Mouse (Mus musculus): ENCODE measurements around the gene Stxbp4. TPM values are rescaled to one million over a fixed set of nuclear protein-coding genes. Genes with fewer than 3 reads are reported as not detected.

Stxbp4 gene
- polyA plus RNA-seq, 1 experiment from 2014 or later = 36.5 TPM

DNA sequence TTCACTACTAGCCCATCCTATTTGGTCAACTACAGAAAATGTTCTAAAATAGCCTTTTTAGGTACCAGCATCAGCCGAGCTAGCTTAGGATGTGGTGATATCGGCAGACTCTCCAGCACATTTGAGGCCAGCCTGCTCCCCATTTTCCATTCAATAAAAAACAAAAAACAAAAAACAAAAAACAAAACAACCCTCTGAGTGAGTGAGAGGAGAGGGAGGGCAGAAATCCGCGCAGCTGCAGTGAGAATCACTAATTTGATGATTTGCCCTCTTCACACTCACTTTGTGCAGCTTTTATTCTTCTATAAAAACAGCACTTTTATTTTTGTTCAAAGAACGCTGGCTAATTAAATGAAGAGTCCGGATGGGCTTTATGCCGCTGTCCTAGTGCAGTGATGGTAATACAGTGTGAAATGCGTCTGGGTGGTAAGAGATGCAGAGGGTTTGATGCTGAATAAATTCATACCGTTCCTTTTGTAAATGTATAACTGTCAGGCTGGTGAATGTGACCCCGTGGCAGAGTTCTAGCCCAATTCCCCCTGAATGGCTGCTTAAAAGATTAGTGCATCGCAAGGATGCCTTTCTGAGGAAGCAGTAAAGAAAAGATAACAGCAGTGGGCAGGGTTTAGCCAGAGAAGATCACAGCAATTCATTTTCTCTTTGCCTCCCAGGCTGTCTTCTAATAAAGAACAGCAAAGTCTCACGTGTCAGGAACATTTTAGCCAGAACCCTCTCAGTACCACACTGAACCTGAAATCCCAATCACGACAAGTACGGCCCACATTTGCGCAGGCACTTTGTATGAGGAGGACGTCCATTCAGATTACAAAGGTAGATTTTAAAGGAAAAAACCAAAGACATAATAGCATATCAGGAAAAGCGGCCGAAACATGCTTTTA lies 85.3 kb downstream of the Stxbp4 start:
- Histone ChIP-seq H3K9me3 (ENCODE audit: control insufficient read depth, low read length) (no peaks in the 10 kb centered on the region), H3K9ac (ENCODE audit: low read length) (no peak overlapping the region), H3K27me3 (ENCODE audit: control insufficient read depth, insufficient read depth, low read length) (peaks cover 37% of the 10 kb centered on the region), H3K4me1 (ENCODE audit: control insufficient read depth, insufficient read depth, low read length) (peaks cover 14% of the 10 kb centered on the region), H3K4me2 (no peak overlapping the region), H3K36me3 (ENCODE audit: control insufficient read depth, insufficient read depth, low read length) (no peaks in the 10 kb centered on the region), H3K4me3 (ENCODE audit: low read depth, low read length) (no peak overlapping the region), H3K27ac (ENCODE audit: low read depth, low read length) (no peak overlapping the region)
- ATAC-seq (ENCODE audit: low FRiP score) = peak; percentile 38
- DNase-seq (ENCODE audit: low spot score, missing footprints) = peak; percentile 88
- 27% methylated on average over 18 of the region's 18 CpGs for WGBS

DNA sequence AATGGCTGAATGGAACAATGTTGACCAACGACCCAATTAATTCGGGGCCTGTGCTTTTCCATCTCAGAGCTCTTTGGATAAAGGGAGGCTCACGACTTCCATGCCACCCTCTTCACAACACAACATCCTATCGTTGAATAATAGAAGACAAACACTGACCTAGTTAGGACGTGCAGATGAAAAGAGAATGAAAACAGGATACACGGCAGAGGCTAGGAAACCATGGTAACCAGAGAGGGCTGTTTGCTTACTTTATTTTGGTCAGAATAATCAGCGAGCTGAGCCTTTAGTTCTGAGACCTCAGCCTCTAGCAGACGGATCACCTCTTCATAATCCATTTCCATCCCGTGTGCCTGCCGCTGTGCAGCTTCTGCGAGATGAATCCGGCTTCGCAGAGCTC lies 89.3 kb downstream of the Stxbp4 start:
- WGBS = 11% methylated on average over 13 of the region's 13 CpGs
- no peak overlapping the region for H3K4me2 ChIP-seq

DNA sequence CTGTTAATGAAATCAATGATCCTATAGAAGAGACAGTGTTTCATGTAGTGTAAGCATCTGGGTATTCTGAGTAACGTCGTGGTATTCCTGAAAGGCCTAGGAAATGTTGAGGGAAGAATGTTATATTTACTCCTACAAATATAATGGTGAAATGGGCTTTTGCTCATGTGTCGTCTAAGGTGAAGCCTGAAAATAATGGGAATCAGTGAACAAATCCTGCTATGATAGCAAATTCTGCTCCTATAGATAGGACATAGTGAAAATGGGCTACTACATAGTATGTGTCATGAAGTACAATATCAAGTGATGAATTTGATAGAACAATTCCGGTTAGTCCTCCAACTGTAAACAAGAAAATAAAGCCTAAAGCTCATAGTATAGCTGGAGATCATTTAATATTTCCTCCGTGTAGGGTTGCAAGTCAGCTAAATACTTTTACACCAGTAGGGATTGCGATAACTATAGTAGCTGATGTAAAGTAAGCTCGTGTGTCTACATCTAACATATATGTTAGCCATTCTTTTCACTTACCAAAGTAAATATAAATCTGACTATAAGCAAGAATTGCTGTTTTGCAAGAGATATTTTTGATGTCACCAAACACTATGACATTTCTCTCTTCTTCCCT lies 99.1 kb downstream of the Stxbp4 start:
- ATAC-seq (ENCODE audit: low FRiP score) (no peak), DNase-seq (ENCODE audit: low spot score, missing footprints) (no peak)
- Histone ChIP-seq H3K4me1 (ENCODE audit: control insufficient read depth, insufficient read depth, low read length) (no peaks in the 10 kb centered on the region), H3K9me3 (ENCODE audit: control insufficient read depth, low read length) (no peaks in the 10 kb centered on the region), H3K4me2 (no peak overlapping the region), H3K9ac (ENCODE audit: low read length) (no peak overlapping the region), H3K4me3 (ENCODE audit: low read depth, low read length) (no peak overlapping the region), H3K27ac (ENCODE audit: low read depth, low read length) (no peak overlapping the region), H3K27me3 (ENCODE audit: control insufficient read depth, insufficient read depth, low read length) (no peaks in the 10 kb centered on the region), H3K36me3 (ENCODE audit: control insufficient read depth, insufficient read depth, low read length) (no peaks in the 10 kb centered on the region; the same call in 1 of the 2 replicates)
- 95% methylated on average over 7 of the region's 7 CpGs for WGBS

More for the DNA sequence above, 89.3 kb downstream of the Stxbp4 start:
- 0 out of 2 replicates have a peak, but pooled peaks cover 2% of the 10 kb centered on the region for H3K9me3 ChIP-seq (ENCODE audit: control insufficient read depth, low read length)
- no peak overlapping the region for H3K9ac ChIP-seq (ENCODE audit: low read length)
- no peak overlapping the region for H3K27ac ChIP-seq (ENCODE audit: low read depth, low read length)
- H3K36me3 ChIP-seq (ENCODE audit: control insufficient read depth, insufficient read depth, low read length) = no peaks in the 10 kb centered on the region
- no peak overlapping the region for H3K4me3 ChIP-seq (ENCODE audit: low read depth, low read length)
- H3K27me3 ChIP-seq (ENCODE audit: control insufficient read depth, insufficient read depth, low read length) = peaks cover 38% of the 10 kb centered on the region
- DNase-seq (ENCODE audit: low spot score, missing footprints) (peak; percentile 87), ATAC-seq (ENCODE audit: low FRiP score) (peak; percentile 90)
- H3K4me1 ChIP-seq (ENCODE audit: control insufficient read depth, insufficient read depth, low read length) = peaks cover 14% of the 10 kb centered on the region

DNA sequence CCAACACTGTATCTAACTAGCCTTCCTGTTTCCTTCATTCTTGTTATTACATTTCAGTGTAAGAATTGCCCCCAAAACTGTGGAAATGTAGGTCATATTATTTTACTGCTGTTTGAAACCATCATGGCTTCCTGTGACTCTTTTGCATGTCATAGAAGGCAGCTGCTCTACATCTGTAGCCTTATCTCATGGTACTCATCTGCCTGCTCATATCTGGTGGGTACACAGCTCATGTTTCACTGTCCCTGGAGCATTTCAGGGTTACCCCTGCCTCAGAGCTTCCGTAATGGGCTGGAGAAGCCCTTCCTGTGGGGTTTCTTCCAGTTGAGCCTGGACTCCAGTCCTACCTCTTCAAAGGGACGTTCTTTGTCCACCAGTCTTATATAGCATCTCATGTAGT lies 112.6 kb downstream of the Stxbp4 start:
- no peak overlapping the region for H3K4me3 ChIP-seq (ENCODE audit: low read depth, low read length)
- 94% methylated on average over 2 of the region's 2 CpGs for WGBS
- H3K27ac ChIP-seq (ENCODE audit: low read depth, low read length) = no peak overlapping the region
- H3K27me3 ChIP-seq (ENCODE audit: control insufficient read depth, insufficient read depth, low read length) = no peaks in the 10 kb centered on the region
- no peak overlapping the region for H3K9ac ChIP-seq (ENCODE audit: low read length)
- H3K9me3 ChIP-seq (ENCODE audit: control insufficient read depth, low read length) = no peaks in the 10 kb centered on the region
- no peak for ATAC-seq (ENCODE audit: low FRiP score)
- H3K36me3 ChIP-seq (ENCODE audit: control insufficient read depth, insufficient read depth, low read length) = no peaks in the 10 kb centered on the region
- H3K4me1 ChIP-seq (ENCODE audit: control insufficient read depth, insufficient read depth, low read length) = no peaks in the 10 kb centered on the region
- no peak overlapping the region for H3K4me2 ChIP-seq
- no peak for DNase-seq (ENCODE audit: low spot score, missing footprints)

DNA sequence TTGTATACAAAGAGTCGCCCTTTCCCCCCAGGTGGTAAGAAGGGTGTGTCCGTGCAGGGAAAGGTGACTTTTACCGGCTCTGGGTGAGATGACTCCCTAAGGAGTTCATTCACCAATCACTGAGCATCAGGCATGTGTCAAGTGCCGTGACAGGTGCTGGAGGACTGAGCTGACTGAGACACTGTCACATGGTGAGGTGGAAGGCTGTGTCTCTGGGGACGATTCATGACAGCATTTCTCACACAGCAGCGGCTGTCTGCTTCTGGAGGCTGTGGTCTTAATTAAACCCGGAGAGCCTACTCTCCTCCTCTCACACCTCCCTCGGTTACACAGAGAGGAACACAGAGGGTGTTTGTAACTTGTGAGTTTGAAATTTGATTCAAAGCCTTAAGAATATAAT lies 116.8 kb downstream of the Stxbp4 start:
- no peak for ATAC-seq (ENCODE audit: low FRiP score)
- H3K27ac ChIP-seq (ENCODE audit: low read depth, low read length) = no peak overlapping the region
- WGBS = 70% methylated on average over 8 of the region's 8 CpGs
- no peaks in the 10 kb centered on the region for H3K4me1 ChIP-seq (ENCODE audit: control insufficient read depth, insufficient read depth, low read length)
- no peak overlapping the region for H3K9ac ChIP-seq (ENCODE audit: low read length)
- H3K9me3 ChIP-seq (ENCODE audit: control insufficient read depth, low read length) = no peaks in the 10 kb centered on the region
- no peak overlapping the region for H3K4me3 ChIP-seq (ENCODE audit: low read depth, low read length)
- no peaks in the 10 kb centered on the region for H3K27me3 ChIP-seq (ENCODE audit: control insufficient read depth, insufficient read depth, low read length)
- no peaks in the 10 kb centered on the region for H3K36me3 ChIP-seq (ENCODE audit: control insufficient read depth, insufficient read depth, low read length)
- H3K4me2 ChIP-seq = no peak overlapping the region
- DNase-seq (ENCODE audit: low spot score, missing footprints) = peak; percentile 81

DNA sequence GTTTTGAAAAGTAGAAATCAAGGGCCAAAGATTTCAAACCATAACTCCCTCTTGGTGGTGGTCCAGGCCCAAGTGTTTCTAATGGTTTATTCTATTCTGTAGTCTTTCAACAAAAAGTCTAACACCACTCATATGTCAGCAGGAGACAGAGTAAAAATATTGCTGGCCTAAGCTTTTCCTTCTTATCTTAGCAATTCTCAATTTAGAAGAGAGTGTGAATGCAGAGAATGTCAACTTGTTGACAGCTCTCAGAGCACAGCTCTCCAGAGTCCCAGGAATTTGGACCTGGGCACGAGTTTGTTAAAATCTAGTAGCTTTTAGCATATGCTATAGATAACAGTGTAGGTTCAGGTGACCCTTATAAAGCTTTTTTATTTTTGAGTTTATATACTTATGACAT lies 120.1 kb downstream of the Stxbp4 start:
- H3K4me1 ChIP-seq (ENCODE audit: control insufficient read depth, insufficient read depth, low read length) = no peaks in the 10 kb centered on the region
- H3K4me3 ChIP-seq (ENCODE audit: low read depth, low read length) = no peak overlapping the region
- H3K9me3 ChIP-seq (ENCODE audit: control insufficient read depth, low read length) = no peaks in the 10 kb centered on the region
- H3K27ac ChIP-seq (ENCODE audit: low read depth, low read length) = no peak overlapping the region
- no peaks in the 10 kb centered on the region for H3K27me3 ChIP-seq (ENCODE audit: control insufficient read depth, insufficient read depth, low read length)
- ATAC-seq (ENCODE audit: low FRiP score) (no peak), DNase-seq (ENCODE audit: low spot score, missing footprints) (no peak)
- 96% methylated on average over 1 of the region's 1 CpGs for WGBS
- H3K9ac ChIP-seq (ENCODE audit: low read length) = no peak overlapping the region
- no peak overlapping the region for H3K4me2 ChIP-seq
- no peaks in the 10 kb centered on the region for H3K36me3 ChIP-seq (ENCODE audit: control insufficient read depth, insufficient read depth, low read length)

DNA sequence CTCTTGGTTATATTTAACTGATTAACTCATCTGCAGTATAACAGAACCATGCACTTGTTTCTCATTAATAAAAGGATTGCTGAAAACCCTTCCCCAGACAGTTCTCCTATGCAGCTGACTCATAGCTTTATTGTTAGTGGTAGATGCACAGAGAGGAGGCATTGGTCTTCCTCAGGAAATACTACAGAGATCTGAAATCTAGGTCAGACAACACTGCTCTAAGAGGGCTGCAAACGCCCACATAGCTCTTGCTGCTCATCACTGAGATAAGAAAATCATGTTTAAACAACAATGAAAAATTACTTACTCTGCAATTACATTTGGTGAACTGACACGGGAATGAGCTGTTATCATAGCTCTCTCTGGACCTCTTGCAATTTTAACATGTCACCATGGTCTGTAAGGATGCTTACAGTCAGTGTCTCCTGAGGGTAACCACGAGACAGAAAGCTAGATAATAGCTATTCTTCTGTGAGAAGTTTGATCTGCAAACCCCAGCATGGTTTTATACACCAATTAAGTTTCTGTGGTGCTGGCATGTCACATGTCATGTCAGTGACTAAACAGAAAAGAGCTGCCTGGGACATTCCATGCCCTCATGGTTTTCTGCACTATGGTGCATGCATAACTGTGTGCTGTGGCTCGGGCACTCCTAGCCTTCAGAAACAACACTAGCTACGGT lies 125.2 kb downstream of the Stxbp4 start:
- no peak overlapping the region for H3K4me2 ChIP-seq
- H3K4me3 ChIP-seq (ENCODE audit: low read depth, low read length) = no peak overlapping the region
- no peak overlapping the region for H3K9ac ChIP-seq (ENCODE audit: low read length)
- no peaks in the 10 kb centered on the region for H3K9me3 ChIP-seq (ENCODE audit: control insufficient read depth, low read length)
- DNase-seq (ENCODE audit: low spot score, missing footprints) (peak; percentile 19), ATAC-seq (ENCODE audit: low FRiP score) (no peak)
- WGBS = 90% methylated on average over 5 of the region's 5 CpGs
- H3K4me1 ChIP-seq (ENCODE audit: control insufficient read depth, insufficient read depth, low read length) = no peaks in the 10 kb centered on the region
- no peaks in the 10 kb centered on the region for H3K27me3 ChIP-seq (ENCODE audit: control insufficient read depth, insufficient read depth, low read length)
- no peak overlapping the region for H3K27ac ChIP-seq (ENCODE audit: low read depth, low read length)
- H3K36me3 ChIP-seq (ENCODE audit: control insufficient read depth, insufficient read depth, low read length) = no peaks in the 10 kb centered on the region

DNA sequence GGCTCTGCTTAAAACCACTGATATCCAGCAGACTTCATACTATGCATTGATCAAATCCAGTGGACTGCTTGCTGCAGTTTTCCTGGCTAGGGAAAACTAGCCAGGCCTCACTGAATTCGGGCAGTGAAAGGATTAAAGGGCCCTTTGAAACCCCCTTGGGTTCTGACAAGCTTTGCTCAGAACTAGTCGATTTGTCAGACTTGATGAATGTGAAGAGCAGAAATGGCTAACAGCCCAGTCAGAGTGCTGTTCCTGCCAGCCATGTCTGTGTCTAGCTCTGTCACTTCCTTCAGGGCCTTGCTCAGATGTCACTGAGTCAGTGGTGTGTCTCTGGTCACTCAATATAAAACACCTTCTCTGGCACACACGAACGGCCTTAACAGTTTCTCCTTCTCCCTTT lies 136.0 kb downstream of the Stxbp4 start:
- no peaks in the 10 kb centered on the region for H3K27me3 ChIP-seq (ENCODE audit: control insufficient read depth, insufficient read depth, low read length)
- DNase-seq (ENCODE audit: low spot score, missing footprints) (no peak), ATAC-seq (ENCODE audit: low FRiP score) (no peak)
- H3K4me2 ChIP-seq = no peak overlapping the region
- no peaks in the 10 kb centered on the region for H3K9me3 ChIP-seq (ENCODE audit: control insufficient read depth, low read length)
- no peaks in the 10 kb centered on the region for H3K36me3 ChIP-seq (ENCODE audit: control insufficient read depth, insufficient read depth, low read length)
- H3K27ac ChIP-seq (ENCODE audit: low read depth, low read length) = no peak overlapping the region
- no peak overlapping the region for H3K4me3 ChIP-seq (ENCODE audit: low read depth, low read length)
- no peaks in the 10 kb centered on the region for H3K4me1 ChIP-seq (ENCODE audit: control insufficient read depth, insufficient read depth, low read length)
- WGBS = 76% methylated on average over 4 of the region's 4 CpGs
- H3K9ac ChIP-seq (ENCODE audit: low read length) = no peak overlapping the region

DNA sequence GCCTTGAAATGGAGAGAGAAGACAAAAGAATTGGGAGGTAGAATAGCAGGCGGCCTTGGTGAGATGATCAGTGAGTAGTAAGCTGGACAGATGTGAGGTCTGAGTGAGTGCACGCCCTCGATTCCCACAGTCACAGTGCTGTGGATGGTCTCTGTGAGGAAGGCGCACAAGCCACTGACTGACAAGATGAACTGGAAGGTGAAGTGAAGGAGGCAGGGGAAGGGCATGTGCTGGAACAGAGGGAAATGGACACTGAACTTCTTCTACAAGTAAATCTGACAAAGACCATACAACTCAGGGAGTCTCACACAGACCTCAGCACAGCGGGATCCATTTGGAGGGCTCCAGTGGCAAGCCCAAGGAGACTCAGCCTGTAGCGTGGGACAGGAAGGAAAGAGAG lies 138.0 kb downstream of the Stxbp4 start:
- 92% methylated on average over 6 of the region's 6 CpGs for WGBS
- no peak overlapping the region for H3K4me3 ChIP-seq (ENCODE audit: low read depth, low read length)
- H3K9ac ChIP-seq (ENCODE audit: low read length) = no peak overlapping the region
- H3K4me1 ChIP-seq (ENCODE audit: control insufficient read depth, insufficient read depth, low read length) = no peaks in the 10 kb centered on the region
- no peaks in the 10 kb centered on the region for H3K36me3 ChIP-seq (ENCODE audit: control insufficient read depth, insufficient read depth, low read length)
- H3K27me3 ChIP-seq (ENCODE audit: control insufficient read depth, insufficient read depth, low read length) = no peaks in the 10 kb centered on the region
- H3K4me2 ChIP-seq = no peak overlapping the region
- DNase-seq (ENCODE audit: low spot score, missing footprints) = no peak
- H3K9me3 ChIP-seq (ENCODE audit: control insufficient read depth, low read length) = no peaks in the 10 kb centered on the region
- no peak for ATAC-seq (ENCODE audit: low FRiP score)
- no peak overlapping the region for H3K27ac ChIP-seq (ENCODE audit: low read depth, low read length)

All from midbrain, embryonic 11.5 days (tissue).